Mouse (Mus musculus) intestine, embryonic 14.5 days (tissue): ENCODE measurements around the gene Pla2g3. TPM values are rescaled to one million over a fixed set of nuclear protein-coding genes. Genes with fewer than 3 reads are reported as not detected.

Source experiments
- ATAC-seq: fragments of 200-750 bp; cut with Nextera tagmentation; replicated peaks from 2 replicates; pipeline ENCODE4 v1.8.0; 2017; ENCODE audit warnings: low read depth, moderate number of reproducible peaks, moderate TSS enrichment, moderate library complexity; ENCODE audit not compliant: low FRiP score, low TSS enrichment
- DNase-seq: peaks from one replicate; pipeline ENCODE4 v3.0.0-alpha.2; 2018; ENCODE audit warnings: low spot score
- H3K27ac ChIP-seq: fragments of 300-500 bp; sonication (generic); 2 replicates; pipeline ENCODE4 v1.5.1; 2014; ENCODE audit warnings: low read depth, mild to moderate bottlenecking, control low read depth
- H3K27me3 ChIP-seq: fragments of 300-500 bp; sonication (generic); replicated peaks from 2 replicates; pipeline ENCODE4 v1.6.1; 2014; ENCODE audit warnings: low read length, control low read depth; ENCODE audit not compliant: control insufficient read depth, insufficient read depth
- H3K36me3 ChIP-seq: fragments of 300-500 bp; sonication (generic); 2 replicates; pipeline ENCODE4 v1.6.1; 2014; ENCODE audit warnings: low read length, control low read depth; ENCODE audit not compliant: control insufficient read depth, insufficient read depth
- H3K4me1 ChIP-seq: fragments of 300-500 bp; sonication (generic); replicated peaks from 2 replicates; pipeline ENCODE4 v1.6.1; 2014; ENCODE audit warnings: low read length, control low read depth, mixed read lengths; ENCODE audit not compliant: control insufficient read depth, insufficient read depth
- H3K4me2 ChIP-seq: fragments of 300-500 bp; sonication (generic); 2 replicates; pipeline ENCODE4 v1.6.1; 2014; ENCODE audit warnings: low read length
- H3K4me3 ChIP-seq: fragments of 300-500 bp; sonication (generic); 2 replicates; pipeline ENCODE4 v1.5.1; 2014; ENCODE audit warnings: low read depth, low read length, control low read depth, mixed read lengths
- H3K9ac ChIP-seq: fragments of 300-500 bp; sonication (generic); 2 replicates; pipeline ENCODE4 v1.6.1; 2014; ENCODE audit warnings: mild to moderate bottlenecking, low read length
- H3K9me3 ChIP-seq: fragments of 300-500 bp; sonication (generic); 2 replicates; pipeline ENCODE4 v1.6.1; 2016; ENCODE audit warnings: low read length, control low read depth; ENCODE audit not compliant: control insufficient read depth
- WGBS: fragments of 180-500 bp; shearing (Covaris S2); extraction: QIAGEN DNeasy Blood & Tissue Kit; methylation state at CpG from one replicate; pipeline ENCODE4 v1.1.7; 2014; 5-methylcytosine and 5-hydroxymethylcytosine counted together
- polyA plus RNA-seq: library from polyadenylated mRNA; unstranded; fragments of >200 nt; fragmentation: Nextera tagmentation; extraction: Ambion mirVana; gene quantifications from 2 replicates; pipeline ENCODE4 v1.2.1, GENCODE M21; 2014

Pla2g3 gene
- polyA plus RNA-seq, 1 experiment from 2014 or later, result 0.61 TPM

DNA sequence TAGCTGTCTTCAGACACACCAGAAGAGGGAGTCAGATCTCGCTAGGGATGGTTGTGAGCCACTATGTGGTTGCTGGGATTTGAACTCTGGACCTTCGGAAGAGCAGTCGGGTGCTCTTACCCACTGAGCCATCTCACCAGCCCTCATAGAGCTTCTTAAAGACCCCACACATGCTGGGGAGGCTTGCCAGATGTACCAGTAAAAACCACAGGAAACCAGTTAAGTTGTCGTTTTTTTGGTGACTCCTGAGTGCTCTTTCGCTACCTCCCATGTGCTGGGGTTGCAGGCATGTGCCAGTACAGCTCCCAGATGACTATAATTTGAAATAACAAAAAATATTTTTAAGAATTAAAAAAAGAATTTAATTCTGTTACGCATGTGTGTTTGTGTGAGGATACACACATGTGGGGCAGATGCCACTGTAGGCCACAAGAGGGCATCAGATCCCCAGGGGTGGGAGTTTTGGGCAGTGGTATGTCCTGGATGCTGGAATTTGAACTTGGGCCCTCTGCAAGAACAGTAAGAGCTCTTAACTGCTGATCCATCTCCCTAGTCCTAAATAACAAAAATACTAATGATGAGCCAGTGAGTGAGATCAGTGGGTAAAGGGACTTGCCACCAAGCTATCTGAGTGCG is 13.5 kb upstream of the Pla2g3 start:
- DNase-seq (no peak), ATAC-seq (no peak)
- 93% methylated on average over 7 of the region's 7 CpGs for WGBS

DNA sequence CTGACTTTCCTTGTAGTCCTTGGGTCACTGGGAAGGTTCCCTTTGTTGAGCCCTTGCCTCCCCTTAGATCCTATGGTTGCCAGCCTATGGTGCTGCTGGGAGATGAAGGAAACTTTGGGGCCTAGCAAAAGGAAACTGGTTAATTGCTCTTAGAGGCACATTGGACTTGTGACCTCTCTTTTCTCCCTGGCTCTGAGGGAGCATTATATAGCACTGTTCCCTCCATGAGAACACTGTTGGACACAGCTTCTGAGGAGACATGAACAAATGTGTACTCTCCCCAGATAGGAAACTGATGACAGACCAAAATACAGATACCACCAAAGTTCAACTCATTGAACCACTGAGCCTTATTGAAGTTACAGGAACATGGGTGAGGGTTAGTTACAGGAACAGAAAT is 12.6 kb upstream of the Pla2g3 start:
- Histone ChIP-seq H3K4me3 (no peak overlapping the region), H3K9me3 (no peaks in the 10 kb centered on the region), H3K27me3 (no peaks in the 10 kb centered on the region), H3K4me1 (no peaks in the 10 kb centered on the region), H3K9ac (no peak overlapping the region), H3K27ac (no peak overlapping the region), H3K36me3 (no peaks in the 10 kb centered on the region), H3K4me2 (no peak overlapping the region)
- ATAC-seq (no peak), DNase-seq (no peak)

More for the DNA sequence above, 13.5 kb upstream of the Pla2g3 start:
- Histone ChIP-seq H3K4me3 (no peak overlapping the region), H3K9me3 (no peaks in the 10 kb centered on the region), H3K4me1 (no peaks in the 10 kb centered on the region), H3K4me2 (no peak overlapping the region), H3K36me3 (no peaks in the 10 kb centered on the region), H3K9ac (no peak overlapping the region), H3K27ac (no peak overlapping the region), H3K27me3 (no peaks in the 10 kb centered on the region)

DNA sequence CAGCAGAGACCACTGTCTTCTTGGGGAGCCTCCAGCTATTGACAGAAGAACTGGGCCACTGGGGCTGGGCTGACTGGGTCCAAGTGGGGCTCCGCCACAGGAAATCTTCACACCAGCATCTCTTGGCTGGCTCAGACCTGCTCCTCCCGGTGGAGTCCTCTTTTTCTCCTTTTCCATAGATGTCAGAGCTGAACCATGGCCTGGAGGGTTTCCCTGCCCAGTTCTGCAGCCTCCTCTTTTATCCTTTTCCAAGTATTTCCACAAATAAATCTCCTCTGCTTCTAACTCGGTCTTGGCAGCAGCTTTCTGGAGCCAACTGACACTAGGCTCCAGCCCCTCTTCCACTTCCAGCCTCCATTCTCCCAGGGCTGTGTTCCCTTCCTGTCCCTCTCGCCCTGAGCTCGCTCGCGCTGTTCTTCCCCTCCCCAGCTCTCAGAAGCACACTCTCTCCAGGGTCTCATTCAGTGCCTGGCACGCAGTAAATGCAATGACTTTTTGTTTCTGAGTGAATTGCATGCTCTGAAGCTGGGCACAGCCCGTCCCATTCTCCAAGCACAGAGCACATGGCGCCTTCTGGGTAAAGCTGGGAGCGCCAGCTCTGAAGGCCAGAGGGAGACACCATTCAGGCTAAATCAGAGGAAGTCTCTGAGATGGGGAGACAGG is 4.0 kb upstream of the Pla2g3 start:
- no peaks in the 10 kb centered on the region for H3K27me3 ChIP-seq
- no peak overlapping the region for H3K4me3 ChIP-seq
- 0 out of 2 replicates have a peak, but pooled peaks cover 3% of the 10 kb centered on the region for H3K4me1 ChIP-seq
- DNase-seq (no peak), ATAC-seq (no peak)
- H3K27ac ChIP-seq, result no peak overlapping the region
- H3K36me3 ChIP-seq, result no peaks in the 10 kb centered on the region
- 64% methylated on average over 11 of the region's 11 CpGs for WGBS
- H3K4me2 ChIP-seq, result no peak overlapping the region
- H3K9me3 ChIP-seq, result no peaks in the 10 kb centered on the region
- H3K9ac ChIP-seq, result no peak overlapping the region

GRCm38 (mm10) chr11:3486349-3486748 is 1.7 kb upstream of the Pla2g3 start:
- H3K27ac ChIP-seq, result no peak overlapping the region
- WGBS, result 71% methylated on average over 7 of the region's 7 CpGs
- no peak overlapping the region for H3K9ac ChIP-seq
- no peak overlapping the region for H3K4me2 ChIP-seq
- no peaks in the 10 kb centered on the region for H3K27me3 ChIP-seq
- no peak overlapping the region for H3K4me3 ChIP-seq
- no peaks in the 10 kb centered on the region for H3K9me3 ChIP-seq
- no peaks in the 10 kb centered on the region for H3K36me3 ChIP-seq
- no peak for DNase-seq
- no peak for ATAC-seq
- 0 out of 2 replicates have a peak, but pooled peaks cover 3% of the 10 kb centered on the region for H3K4me1 ChIP-seq

DNA sequence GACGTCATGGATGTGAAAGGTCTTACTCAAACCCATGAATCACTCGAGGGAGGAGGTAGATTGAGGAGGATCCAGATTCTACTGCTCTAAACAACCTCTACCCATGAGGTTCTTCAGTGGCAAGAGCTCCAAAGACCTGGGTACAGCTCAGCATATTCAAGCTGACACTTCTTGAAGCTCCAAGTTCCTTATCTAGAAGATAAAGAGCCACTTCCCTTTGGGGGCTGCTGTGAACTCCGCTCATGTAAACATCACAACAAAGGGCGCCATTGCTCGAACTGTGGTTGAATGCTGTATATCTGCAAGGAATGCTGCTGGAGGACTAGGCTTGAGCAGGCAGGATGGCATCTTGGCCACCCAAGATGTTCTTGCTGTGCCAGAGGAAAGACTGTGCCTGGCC is 952 bp downstream of the Pla2g3 start:
- Histone ChIP-seq H3K4me3 (no peak overlapping the region), H3K36me3 (no peaks in the 10 kb centered on the region), H3K4me2 (no peak overlapping the region), H3K9me3 (no peaks in the 10 kb centered on the region), H3K4me1 (0 out of 2 replicates have a peak, but pooled peaks cover 3% of the 10 kb centered on the region), H3K27ac (no peak overlapping the region), H3K27me3 (no peaks in the 10 kb centered on the region), H3K9ac (no peak overlapping the region)
- DNase-seq (no peak), ATAC-seq (no peak)
- 68% methylated on average over 5 of the region's 5 CpGs for WGBS

DNA sequence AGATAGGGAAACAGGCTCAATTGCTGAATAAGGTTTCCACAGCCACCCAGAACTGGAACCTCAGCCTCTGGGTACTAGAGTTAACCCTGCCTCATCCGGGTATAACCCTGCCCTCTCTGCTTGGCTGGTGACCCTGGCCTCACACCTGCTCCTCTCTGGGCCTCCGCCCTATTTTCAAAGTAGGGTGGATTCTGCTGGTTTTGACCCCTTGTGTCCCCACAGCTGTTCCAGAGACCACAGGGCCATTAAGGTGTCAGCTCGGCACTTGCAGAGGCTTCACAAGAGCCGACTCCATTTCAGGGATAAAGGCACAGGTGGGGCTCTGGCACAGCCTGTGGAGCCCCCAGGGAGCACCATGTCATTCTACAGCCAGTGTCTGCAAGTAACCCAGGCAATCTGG is 4.7 kb downstream of the Pla2g3 start:
- no peaks in the 10 kb centered on the region for H3K4me1 ChIP-seq
- no peak overlapping the region for H3K27ac ChIP-seq
- no peak overlapping the region for H3K9ac ChIP-seq
- H3K9me3 ChIP-seq, result no peaks in the 10 kb centered on the region
- H3K36me3 ChIP-seq, result no peaks in the 10 kb centered on the region
- no peak overlapping the region for H3K4me3 ChIP-seq
- no peak for ATAC-seq
- 71% methylated on average over 4 of the region's 4 CpGs for WGBS
- H3K27me3 ChIP-seq, result no peaks in the 10 kb centered on the region
- no peak for DNase-seq
- no peak overlapping the region for H3K4me2 ChIP-seq

DNA sequence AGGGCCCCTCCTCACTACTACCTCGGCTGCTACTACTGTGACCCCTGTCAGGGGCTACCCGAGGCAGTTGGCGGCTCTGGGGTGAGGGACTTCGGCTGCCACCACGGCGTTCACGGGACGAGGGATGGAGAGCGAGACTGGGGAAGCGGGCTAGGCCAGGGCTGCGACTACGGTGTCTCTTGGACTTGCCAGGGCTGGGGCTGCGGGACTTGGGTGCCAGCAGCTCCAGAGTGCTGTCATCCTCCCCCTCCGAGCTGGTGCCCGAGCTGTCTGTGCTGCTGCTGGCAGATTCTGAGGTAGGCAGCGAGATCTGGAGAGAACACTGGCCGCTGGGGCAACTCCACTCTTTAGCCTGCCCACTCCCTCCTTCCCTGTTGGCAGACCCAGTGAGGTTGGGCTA is 6.8 kb downstream of the Pla2g3 start:
- Histone ChIP-seq H3K9ac (no peak overlapping the region), H3K9me3 (no peaks in the 10 kb centered on the region)

GRCm38 (mm10) chr11:3495496-3495895 is 7.4 kb downstream of the Pla2g3 start:
- Histone ChIP-seq H3K9ac (no peak overlapping the region), H3K27me3 (no peaks in the 10 kb centered on the region), H3K36me3 (no peaks in the 10 kb centered on the region), H3K4me1 (no peaks in the 10 kb centered on the region), H3K27ac (no peak overlapping the region), H3K4me2 (no peak overlapping the region), H3K9me3 (no peaks in the 10 kb centered on the region), H3K4me3 (no peak overlapping the region)
- ATAC-seq (no peak), DNase-seq (no peak)
- 90% methylated on average over 14 of the region's 14 CpGs for WGBS

More for the DNA sequence above, 6.8 kb downstream of the Pla2g3 start:
- Histone ChIP-seq H3K36me3 (no peaks in the 10 kb centered on the region), H3K4me3 (no peak overlapping the region), H3K4me1 (no peaks in the 10 kb centered on the region), H3K4me2 (no peak overlapping the region), H3K27ac (no peak overlapping the region), H3K27me3 (no peaks in the 10 kb centered on the region)
- 83% methylated on average over 17 of the region's 17 CpGs for WGBS
- DNase-seq, result no peak
- ATAC-seq, result no peak

- H3K4me1 ChIP-seq, result no peaks in the 10 kb centered on the region
- ATAC-seq (no peak), DNase-seq (no peak)
Observed at GRCm38 (mm10) chr11:3496756-3497155, 8.7 kb downstream of the Pla2g3 start.

More at GRCm38 (mm10) chr11:3496756-3497155, 8.7 kb downstream of the Pla2g3 start:
- H3K4me2 ChIP-seq, result no peak overlapping the region
- H3K27ac ChIP-seq, result no peak overlapping the region
- no peak overlapping the region for H3K9ac ChIP-seq
- H3K36me3 ChIP-seq, result no peaks in the 10 kb centered on the region
- H3K4me3 ChIP-seq, result no peak overlapping the region
- no peaks in the 10 kb centered on the region for H3K27me3 ChIP-seq
- no peaks in the 10 kb centered on the region for H3K9me3 ChIP-seq
- WGBS, result 57% methylated on average over 5 of the region's 5 CpGs
